Mouse (Mus musculus): ENCODE measurements at regions not wholly inside any gene's neighbourhood (a gene's known extent, or its start where the extent isn't known, plus 50 kb on each side); places are given as distances from the start of the nearest gene placed in this dataset.

DNA sequence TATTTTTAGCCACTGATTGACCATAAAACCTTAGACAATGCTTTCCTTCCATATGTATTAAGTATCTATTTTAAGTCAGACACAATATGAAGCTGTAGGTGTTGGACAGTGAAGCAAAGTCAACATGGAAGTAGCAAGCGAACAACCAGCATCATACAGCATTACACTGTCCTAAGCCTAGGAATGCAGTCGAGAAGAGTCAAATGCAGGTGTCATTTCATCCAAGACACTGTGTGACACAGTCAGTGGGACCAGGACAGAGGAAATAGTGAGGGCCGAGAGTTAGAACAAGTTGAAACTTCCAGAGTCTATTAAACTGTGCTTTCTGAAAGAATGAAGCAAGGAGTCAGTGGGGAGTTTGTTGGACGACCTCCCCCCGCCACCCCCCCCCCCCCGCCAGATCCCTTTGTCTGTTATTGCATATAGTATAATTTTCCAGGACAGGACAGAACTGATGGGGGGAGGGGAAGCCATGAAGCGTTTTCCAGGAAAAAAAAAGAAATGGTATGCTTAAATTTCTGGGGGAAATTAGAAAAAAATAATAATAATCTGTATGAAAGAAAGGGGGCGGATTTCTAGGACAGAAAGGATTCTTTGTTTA, 559.9 kb downstream of the Rps29 start:
- H3K27me3 ChIP-seq (ENCODE audit: control insufficient read depth, insufficient read depth, low read length, poor library complexity, severe bottlenecking) = no peaks in the 10 kb centered on the region
- no peaks in the 10 kb centered on the region for H3K9me3 ChIP-seq (replicated peaks; ENCODE audit: control insufficient read depth, insufficient read depth, low read length, poor library complexity, severe bottlenecking)
- H3K4me1 ChIP-seq (ENCODE audit: control insufficient read depth, insufficient read depth, low read length) = no peaks in the 10 kb centered on the region
- no peak overlapping the region for H3K9ac ChIP-seq (ENCODE audit: low read depth, poor library complexity, severe bottlenecking)
- H3K36me3 ChIP-seq (ENCODE audit: control insufficient read depth, insufficient read depth, low read length, poor library complexity, severe bottlenecking) = no peaks in the 10 kb centered on the region
- no peak overlapping the region for H3K27ac ChIP-seq (ENCODE audit: insufficient read depth, low read length)
- TF ChIP-seq CTCF (IDR thresholded peaks at IDR 0.05; ENCODE audit: low read depth, low read length) = no peak
- no peak for TF ChIP-seq EP300 (IDR thresholded peaks at IDR 0.05; ENCODE audit: insufficient read depth, low read depth, low read length)
- TF ChIP-seq POLR2A (IDR thresholded peaks at IDR 0.05; ENCODE audit: insufficient read depth, low read length) = no peak
- no peak overlapping the region for H3K4me3 ChIP-seq (ENCODE audit: low read depth, low read length)

- Histone ChIP-seq H3K4me3 (ENCODE audit: low read depth, low read length) (no peak overlapping the region), H3K27me3 (ENCODE audit: control insufficient read depth, insufficient read depth, low read length, poor library complexity, severe bottlenecking) (no peaks in the 10 kb centered on the region), H3K27ac (ENCODE audit: insufficient read depth, low read length) (no peak overlapping the region), H3K4me1 (ENCODE audit: control insufficient read depth, insufficient read depth, low read length) (no peaks in the 10 kb centered on the region), H3K9me3 (replicated peaks; ENCODE audit: control insufficient read depth, insufficient read depth, low read length, poor library complexity, severe bottlenecking) (no peaks in the 10 kb centered on the region), H3K9ac (ENCODE audit: low read depth, poor library complexity, severe bottlenecking) (no peak overlapping the region), H3K36me3 (ENCODE audit: control insufficient read depth, insufficient read depth, low read length, poor library complexity, severe bottlenecking) (no peaks in the 10 kb centered on the region)
- no peak for TF ChIP-seq CTCF (IDR thresholded peaks at IDR 0.05; ENCODE audit: low read depth, low read length)
Observed at GRCm38 (mm10) chr12:68585524-68585872, 573.5 kb downstream of the Rps29 start.

DNA sequence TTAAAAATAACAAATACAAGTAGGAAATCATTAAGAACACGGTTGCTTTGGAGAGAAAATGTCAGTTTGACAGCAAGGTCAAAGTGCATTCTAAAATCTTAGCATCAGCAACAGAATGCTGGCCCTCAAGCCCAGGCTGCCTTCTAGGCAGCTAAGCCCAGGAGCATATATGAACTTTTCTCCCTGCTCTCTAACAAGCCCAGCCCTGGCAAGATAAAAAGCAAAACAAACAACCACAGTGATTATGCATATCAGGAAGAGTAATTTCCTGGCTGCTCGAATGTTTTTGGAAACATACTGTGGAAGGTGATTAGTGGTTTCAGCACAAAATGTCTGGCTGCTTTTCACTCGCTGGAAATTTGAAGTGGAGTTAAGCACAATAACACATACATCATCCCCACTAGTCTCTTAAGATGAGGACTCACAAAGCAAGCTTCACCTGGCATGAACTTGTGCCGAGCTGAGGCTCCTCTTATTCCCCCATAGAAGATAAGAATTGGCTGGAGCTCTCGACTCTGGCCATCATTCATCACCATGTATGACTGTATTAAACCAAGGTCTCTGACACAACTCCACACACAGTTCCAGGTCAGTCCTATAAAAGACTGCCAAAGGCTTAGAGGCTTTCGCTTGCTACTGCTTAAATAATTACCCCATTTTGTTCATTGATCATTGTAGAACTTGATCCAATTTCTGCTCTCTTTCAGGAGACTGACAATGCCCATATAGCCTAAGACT, 574.0 kb downstream of the Rps29 start:
- Histone ChIP-seq H3K9me3 (replicated peaks; ENCODE audit: control insufficient read depth, insufficient read depth, low read length, poor library complexity, severe bottlenecking) (no peaks in the 10 kb centered on the region), H3K4me3 (ENCODE audit: low read depth, low read length) (no peak overlapping the region), H3K4me1 (ENCODE audit: control insufficient read depth, insufficient read depth, low read length) (no peaks in the 10 kb centered on the region), H3K27ac (ENCODE audit: insufficient read depth, low read length) (no peak overlapping the region), H3K27me3 (ENCODE audit: control insufficient read depth, insufficient read depth, low read length, poor library complexity, severe bottlenecking) (no peaks in the 10 kb centered on the region), H3K36me3 (ENCODE audit: control insufficient read depth, insufficient read depth, low read length, poor library complexity, severe bottlenecking) (no peaks in the 10 kb centered on the region), H3K9ac (ENCODE audit: low read depth, poor library complexity, severe bottlenecking) (no peak overlapping the region)
- TF ChIP-seq CTCF (IDR thresholded peaks at IDR 0.05; ENCODE audit: low read depth, low read length) (no peak), POLR2A (IDR thresholded peaks at IDR 0.05; ENCODE audit: insufficient read depth, low read length) (no peak), EP300 (IDR thresholded peaks at IDR 0.05; ENCODE audit: insufficient read depth, low read depth, low read length) (no peak)

DNA sequence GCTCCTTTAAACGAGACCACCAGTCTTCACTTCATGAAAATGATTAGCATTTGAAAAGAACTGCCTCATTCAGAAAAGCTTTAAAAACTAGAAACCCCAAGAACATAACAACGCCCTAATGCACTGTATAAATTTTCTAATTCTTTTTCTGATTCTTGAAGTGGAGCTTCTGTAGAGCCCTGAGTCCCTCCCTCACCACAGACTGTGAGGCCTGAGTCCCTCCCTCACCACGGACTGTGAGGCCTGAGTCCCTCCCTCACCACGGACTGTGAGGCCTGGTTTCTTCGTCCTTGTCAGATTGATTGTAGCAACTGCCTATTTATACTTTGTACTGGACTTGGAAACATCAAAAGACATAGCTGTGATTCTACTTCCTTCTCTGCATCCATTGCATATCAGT, 579.1 kb downstream of the Rps29 start:
- no peaks in the 10 kb centered on the region for H3K27me3 ChIP-seq (ENCODE audit: control insufficient read depth, insufficient read depth, low read length, poor library complexity, severe bottlenecking)
- H3K4me1 ChIP-seq (ENCODE audit: control insufficient read depth, insufficient read depth, low read length) = no peaks in the 10 kb centered on the region
- H3K9ac ChIP-seq (ENCODE audit: low read depth, poor library complexity, severe bottlenecking) = no peak overlapping the region
- TF ChIP-seq POLR2A (IDR thresholded peaks at IDR 0.05; ENCODE audit: insufficient read depth, low read length) (no peak), EP300 (IDR thresholded peaks at IDR 0.05; ENCODE audit: insufficient read depth, low read depth, low read length) (no peak), CTCF (IDR thresholded peaks at IDR 0.05; ENCODE audit: low read depth, low read length) (no peak)
- H3K9me3 ChIP-seq (replicated peaks; ENCODE audit: control insufficient read depth, insufficient read depth, low read length, poor library complexity, severe bottlenecking) = no peaks in the 10 kb centered on the region
- no peaks in the 10 kb centered on the region for H3K36me3 ChIP-seq (ENCODE audit: control insufficient read depth, insufficient read depth, low read length, poor library complexity, severe bottlenecking)
- H3K4me3 ChIP-seq (ENCODE audit: low read depth, low read length) = no peak overlapping the region
- no peak overlapping the region for H3K27ac ChIP-seq (ENCODE audit: insufficient read depth, low read length)

- Histone ChIP-seq H3K4me1 (ENCODE audit: control insufficient read depth, insufficient read depth, low read length) (no peaks in the 10 kb centered on the region), H3K27me3 (ENCODE audit: control insufficient read depth, insufficient read depth, low read length, poor library complexity, severe bottlenecking) (no peaks in the 10 kb centered on the region), H3K9me3 (replicated peaks; ENCODE audit: control insufficient read depth, insufficient read depth, low read length, poor library complexity, severe bottlenecking) (no peaks in the 10 kb centered on the region), H3K36me3 (ENCODE audit: control insufficient read depth, insufficient read depth, low read length, poor library complexity, severe bottlenecking) (no peaks in the 10 kb centered on the region), H3K4me3 (ENCODE audit: low read depth, low read length) (no peak overlapping the region), H3K27ac (ENCODE audit: insufficient read depth, low read length) (no peak overlapping the region), H3K9ac (ENCODE audit: low read depth, poor library complexity, severe bottlenecking) (no peak overlapping the region)
- TF ChIP-seq CTCF (IDR thresholded peaks at IDR 0.05; ENCODE audit: low read depth, low read length) = no peak
- no peak for TF ChIP-seq POLR2A (IDR thresholded peaks at IDR 0.05; ENCODE audit: insufficient read depth, low read length)
- TF ChIP-seq EP300 (IDR thresholded peaks at IDR 0.05; ENCODE audit: insufficient read depth, low read depth, low read length) = no peak
Observed at GRCm38 (mm10) chr12:68577453-68577852, 581.5 kb downstream of the Rps29 start.

DNA sequence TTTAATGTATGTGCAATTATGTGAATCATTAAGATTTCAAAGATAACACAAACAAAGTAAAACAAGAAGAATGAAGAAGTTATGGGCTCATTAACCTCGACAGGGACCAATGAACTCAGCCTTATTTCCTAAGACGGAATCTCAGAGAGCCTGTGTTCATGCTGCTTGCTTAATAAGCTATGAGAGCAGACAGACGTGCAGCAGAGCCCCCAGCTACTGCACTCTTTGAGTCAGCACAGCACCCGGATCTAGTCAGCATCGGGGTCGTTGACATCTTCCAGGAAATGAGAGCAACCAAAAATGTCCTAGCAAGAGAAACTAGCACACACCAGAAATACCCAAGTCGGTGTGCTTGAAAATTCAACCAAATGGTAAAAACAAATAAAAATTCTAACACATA, 582.1 kb downstream of the Rps29 start:
- TF ChIP-seq CTCF (IDR thresholded peaks at IDR 0.05; ENCODE audit: low read depth, low read length) (no peak), EP300 (IDR thresholded peaks at IDR 0.05; ENCODE audit: insufficient read depth, low read depth, low read length) (no peak), POLR2A (IDR thresholded peaks at IDR 0.05; ENCODE audit: insufficient read depth, low read length) (no peak)
- H3K27me3 ChIP-seq (ENCODE audit: control insufficient read depth, insufficient read depth, low read length, poor library complexity, severe bottlenecking) = no peaks in the 10 kb centered on the region
- H3K4me1 ChIP-seq (ENCODE audit: control insufficient read depth, insufficient read depth, low read length) = no peaks in the 10 kb centered on the region
- H3K4me3 ChIP-seq (ENCODE audit: low read depth, low read length) = no peak overlapping the region
- no peaks in the 10 kb centered on the region for H3K36me3 ChIP-seq (ENCODE audit: control insufficient read depth, insufficient read depth, low read length, poor library complexity, severe bottlenecking)
- H3K9ac ChIP-seq (ENCODE audit: low read depth, poor library complexity, severe bottlenecking) = no peak overlapping the region
- H3K27ac ChIP-seq (ENCODE audit: insufficient read depth, low read length) = no peak overlapping the region
- no peaks in the 10 kb centered on the region for H3K9me3 ChIP-seq (replicated peaks; ENCODE audit: control insufficient read depth, insufficient read depth, low read length, poor library complexity, severe bottlenecking)

Data from ES-Bruce4 (cell line).